Mouse (Mus musculus) erythroblast, adult 5-6 weeks (primary cell): ENCODE results near the gene Adora2a. TPM values are rescaled to one million over a fixed set of nuclear protein-coding genes. Genes with fewer than 3 reads are reported as not detected.

Experiments
- ATAC-seq: replicated peaks from 2 replicates; pipeline ENCODE4 v1.8.0; 2016; ENCODE audit warnings: moderate number of reproducible peaks, mild to moderate bottlenecking, moderate TSS enrichment, inconsistent platforms; ENCODE audit not compliant: poor library complexity, low FRiP score, severe bottlenecking
- total RNA-seq, 2 experiments: library from RNA; stranded (forward) in 1 of 2; stranded (reverse) in 1 of 2; fragments of 150-400 nt in 1 of 2; fragments of 200-764, 138-1000 nt in 1 of 2; gene quantifications; 2 replicates each; pipeline versions ENCODE4 v1.2.3 to v1.2.4; 2015 to 2017; ENCODE audit warnings: low replicate concordance in 2 of 2

The Adora2a gene
- total RNA-seq, 2 experiments from 2014 or later, result 0.17 TPM; not detected in 1

DNA sequence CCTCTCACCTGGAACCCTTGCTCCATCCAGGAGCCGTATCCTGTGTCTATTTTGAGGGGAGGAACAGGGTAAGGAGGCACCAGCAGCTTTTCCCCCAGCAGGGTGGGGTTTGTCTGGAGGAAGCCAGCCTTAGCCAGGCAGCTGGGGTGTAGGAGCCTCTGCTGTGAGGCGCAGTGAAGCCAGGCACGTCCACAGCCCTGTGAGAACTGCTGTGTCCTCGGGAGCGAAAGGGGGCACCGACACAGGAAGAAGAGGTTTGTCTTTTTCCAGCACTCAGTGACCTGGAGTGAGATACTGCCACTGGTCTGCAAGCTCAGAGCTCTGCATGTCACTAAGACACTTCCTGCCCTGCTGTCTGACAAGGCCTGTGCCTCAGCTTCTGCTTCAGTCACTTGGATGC, 12.3 kb upstream of the Adora2a start:
- ATAC-seq, result no peak

DNA sequence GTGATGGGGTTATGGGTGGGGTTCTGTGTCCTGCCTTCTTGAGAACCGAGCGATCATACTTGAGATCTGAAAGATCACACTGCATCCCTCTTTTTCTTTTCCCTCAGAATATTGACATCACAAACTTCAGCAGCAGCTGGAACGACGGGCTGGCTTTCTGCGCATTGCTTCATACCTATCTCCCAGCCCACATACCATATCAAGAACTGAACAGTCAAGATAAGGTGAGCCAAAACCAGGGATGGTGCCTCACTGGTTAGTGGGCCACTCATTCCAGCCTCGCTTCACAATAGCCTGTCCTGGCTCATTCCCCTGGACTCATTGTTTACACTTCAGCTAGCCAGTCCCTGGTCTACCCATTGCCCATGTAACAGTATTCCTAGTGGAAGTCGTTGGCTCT, 9.5 kb upstream of the Adora2a start:
- no peak for ATAC-seq

DNA sequence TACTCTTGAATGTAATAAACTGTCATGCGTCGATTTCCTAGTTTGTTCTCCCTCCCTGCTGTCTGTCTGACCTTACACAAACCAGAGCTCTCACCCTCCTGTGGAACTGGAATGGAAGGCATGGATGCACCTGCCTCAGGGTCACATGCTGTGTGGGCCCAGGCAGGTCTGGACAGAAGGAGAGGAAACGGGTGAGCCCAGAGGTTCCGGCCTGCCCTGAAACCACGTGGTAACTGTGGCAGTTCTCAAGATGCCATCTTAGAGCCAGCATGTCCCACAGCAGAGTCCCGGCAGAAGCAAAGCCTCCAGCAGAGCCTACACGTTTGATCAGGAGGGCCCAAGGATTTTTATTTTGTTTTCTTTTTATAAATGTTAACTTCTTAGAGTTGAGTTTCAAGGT, 4.3 kb upstream of the Adora2a start:
- no peak for ATAC-seq

DNA sequence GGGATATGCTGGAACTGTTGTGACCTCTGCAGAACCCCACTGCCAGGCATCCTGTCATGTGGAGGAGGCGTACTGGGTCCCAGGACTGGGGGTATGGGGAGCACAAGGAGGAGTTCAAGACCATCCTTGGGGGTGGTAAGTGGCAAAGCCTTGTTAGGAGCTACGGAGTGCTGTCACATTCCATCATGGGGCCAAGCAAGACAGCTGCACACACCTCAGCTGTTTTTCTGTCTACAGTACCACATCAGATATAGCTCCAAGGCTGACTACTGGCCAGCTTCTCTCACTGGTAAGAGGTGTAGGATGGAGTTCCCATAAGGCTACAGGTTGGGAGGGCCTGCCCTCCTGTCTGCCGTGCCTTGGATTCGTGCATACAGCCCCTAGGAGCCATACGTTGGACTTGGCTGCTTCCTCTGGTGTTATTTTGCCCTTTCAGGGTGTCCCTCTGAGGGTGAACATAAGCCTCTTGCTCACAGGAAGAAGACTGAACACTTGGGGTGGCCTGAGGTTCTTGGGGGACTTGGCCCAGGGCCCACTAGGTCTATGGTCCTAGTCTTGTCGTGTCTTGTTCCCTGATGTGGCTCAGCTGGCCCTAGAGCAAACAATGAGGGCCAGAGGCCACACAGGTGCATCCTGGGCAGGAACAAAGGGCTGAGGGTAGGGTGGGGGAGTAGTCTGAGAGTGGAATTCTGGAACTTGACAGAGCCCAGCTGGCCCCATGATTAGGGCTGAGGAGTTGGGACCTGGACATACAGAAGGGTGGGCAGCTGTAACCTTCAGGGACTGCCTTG, 2.3 kb upstream of the Adora2a start:
- ATAC-seq, result no peak

DNA sequence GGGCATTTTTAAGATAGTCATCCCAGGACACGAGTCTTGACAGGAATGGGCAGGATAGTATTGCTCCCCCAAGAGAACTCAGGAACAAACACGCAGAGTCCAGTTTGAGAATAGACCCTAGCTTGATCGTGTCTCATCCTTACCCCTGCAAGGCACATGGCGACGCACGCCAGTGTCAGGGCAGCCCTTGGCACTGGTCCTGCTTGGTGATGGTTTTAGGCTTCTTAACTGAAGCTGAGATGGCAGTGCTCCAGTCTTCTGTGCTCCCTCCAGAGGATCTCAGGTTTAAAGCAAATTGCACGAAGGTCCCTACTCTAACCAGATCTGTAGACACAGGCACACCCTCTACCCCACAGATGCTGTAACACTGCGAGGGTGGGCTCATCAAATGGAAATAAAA, 921 bp upstream of the Adora2a start:
- no peak for ATAC-seq

DNA sequence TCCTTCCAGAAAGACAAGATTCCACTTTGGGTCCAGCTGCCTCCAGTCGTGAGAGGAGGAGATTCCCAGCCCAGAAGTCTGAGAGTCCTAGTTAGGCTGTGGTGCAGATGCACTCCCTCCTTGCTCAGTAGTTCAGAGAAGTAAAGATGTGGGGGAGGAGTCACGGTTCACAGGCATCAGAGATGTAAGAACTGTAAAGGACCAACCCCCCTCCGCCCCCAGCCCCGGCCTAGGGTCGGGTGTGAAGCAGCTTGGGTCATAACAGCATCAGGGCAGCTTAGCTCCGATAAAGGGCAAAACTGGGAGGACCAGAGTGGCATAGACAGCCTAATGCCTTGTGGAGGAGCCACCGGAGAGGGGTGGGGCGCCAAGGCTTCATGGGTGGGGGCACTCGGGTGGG, 205 bp upstream of the Adora2a start:
- no peak for ATAC-seq

DNA sequence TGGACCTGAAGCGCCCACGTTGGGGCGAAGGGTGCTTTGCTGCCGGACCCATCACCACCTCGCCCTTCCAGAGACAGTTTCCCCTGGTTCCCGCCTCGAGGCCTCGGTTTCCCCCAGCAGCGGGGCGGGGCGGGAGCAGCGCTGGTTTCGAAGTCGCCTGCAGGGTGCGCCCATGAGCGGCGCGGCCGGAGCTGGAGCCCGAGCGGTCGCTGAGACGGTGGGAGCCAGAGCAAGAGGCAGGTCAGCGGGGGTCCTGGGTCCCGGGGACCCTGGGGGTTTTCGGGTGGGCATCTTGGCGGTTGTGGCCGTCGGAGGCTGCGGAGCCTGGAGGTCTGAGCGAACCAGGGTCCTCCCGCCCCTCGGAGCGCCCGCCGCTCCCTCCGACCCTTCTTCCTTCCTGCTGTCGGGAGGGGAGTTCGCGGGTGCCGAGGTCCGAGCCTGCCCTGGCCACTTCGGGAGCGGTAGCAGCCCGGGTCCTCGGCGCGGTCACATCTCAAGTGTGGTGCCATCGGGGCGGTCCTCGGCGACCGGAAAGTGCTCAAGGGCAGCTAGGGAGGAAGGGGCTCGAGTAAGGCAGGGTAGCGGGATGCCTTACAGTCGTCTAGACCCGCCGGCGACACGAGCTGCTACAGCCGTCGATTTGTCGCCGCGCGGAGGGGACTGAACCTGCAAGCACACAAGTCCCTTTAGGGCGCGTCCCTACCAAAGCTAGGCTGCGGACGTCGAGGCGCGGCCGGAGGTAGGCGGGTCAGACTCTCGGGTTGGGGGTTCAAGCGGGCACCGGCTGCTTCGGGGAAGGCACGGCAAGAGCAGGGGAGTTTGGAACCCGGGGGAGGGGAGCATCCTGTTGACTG, 458 bp downstream of the Adora2a start:
- no peak for ATAC-seq

DNA sequence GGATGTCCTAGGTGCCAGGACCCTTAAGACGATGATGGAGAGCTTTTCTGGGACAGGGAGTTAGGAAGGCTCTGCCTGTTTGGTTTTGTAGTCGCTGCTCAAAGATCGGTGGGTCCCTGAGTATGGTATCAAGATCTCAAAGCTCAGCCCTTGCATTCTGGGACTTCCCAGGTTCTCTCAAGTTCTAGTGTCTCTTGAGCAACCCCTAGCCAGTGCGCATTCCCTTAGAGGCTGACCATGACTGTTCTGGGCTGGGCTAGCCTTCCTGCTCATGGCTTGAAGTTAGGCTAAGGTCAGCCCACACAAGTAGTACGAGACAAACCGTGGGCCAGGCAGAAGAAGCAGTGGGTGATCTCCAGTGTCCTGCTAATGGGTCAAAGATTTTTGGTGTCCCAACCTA, 1.5 kb downstream of the Adora2a start:
- ATAC-seq, result no peak

DNA sequence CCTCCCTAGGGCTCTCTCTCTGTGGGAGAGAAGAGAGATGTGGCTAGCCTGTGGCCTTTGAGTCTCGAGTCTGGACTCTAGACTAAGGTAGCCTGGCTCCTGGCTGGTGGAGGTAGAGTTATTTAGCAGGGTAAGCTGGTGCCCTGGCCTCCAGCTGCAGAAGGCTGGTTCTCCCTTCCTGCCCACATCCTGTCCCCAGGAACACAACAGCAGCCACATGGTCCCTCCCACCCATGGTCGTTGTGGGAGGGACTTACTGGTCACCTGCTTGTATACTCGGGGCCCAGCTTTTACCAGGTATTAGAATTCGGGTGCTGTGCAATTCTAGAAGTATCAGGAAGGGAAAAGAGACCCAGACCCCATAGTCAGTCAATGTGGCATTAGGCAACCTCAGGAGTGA, 3.6 kb downstream of the Adora2a start:
- no peak for ATAC-seq

DNA sequence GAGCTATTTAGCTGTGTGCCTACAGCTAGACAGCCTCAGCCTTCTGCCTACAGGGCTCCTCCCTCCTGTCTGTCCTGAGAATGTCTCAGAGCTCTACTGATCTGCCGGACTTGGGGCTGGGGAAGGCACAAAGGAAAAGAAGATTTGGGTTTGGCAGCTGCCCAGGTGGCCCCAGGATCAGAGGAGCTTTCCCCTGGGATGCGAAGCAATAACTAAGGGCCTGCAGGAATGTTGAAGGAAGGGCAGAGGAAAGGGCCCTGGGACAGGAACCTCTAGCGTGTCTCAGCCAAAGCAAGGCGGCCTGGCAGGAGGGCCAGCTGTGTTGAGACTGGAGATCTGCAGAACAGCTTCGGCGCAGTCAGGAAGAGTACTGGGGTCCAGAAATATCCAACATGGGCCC, 6.3 kb downstream of the Adora2a start:
- ATAC-seq, result no peak

DNA sequence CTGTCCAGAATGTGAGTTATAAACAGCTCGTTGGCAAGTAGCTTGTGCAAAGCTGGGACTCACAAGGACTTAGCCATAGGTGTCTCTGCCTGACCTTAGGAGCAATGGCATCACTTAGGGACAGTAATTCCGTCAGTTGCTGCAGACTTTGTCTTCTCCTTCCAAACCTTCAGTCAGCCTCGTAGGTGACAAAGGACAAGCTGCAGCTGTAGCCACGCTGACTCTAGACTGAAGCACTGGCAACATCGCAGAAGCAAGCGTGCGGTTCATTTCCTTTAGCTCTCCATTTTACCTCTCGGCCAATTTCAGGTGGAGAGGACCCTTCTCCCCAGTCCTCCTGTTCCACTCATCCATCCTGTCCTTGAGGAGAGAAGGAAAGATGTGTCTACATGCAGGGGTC, 7.3 kb downstream of the Adora2a start:
- no peak for ATAC-seq

DNA sequence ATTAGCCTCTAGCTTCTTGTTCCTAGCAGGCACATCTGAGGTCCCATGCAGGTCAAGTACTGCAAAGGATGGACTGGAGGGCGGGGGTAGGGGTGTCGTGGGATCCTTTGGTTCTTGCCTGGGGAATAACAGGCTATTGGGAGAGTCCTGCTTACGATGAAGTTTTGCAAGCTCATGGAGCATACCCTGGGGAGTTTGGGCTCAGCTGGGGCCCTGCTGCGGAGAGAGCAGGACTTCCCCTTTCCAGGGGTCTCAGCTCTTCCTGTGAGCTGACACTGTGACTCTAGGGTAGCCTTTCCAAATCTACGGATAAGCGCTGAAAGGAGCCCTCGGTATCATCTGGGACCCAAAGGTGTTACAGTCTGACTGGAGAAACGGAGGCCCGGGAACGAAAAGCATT, 7.7 kb downstream of the Adora2a start:
- no peak for ATAC-seq

DNA sequence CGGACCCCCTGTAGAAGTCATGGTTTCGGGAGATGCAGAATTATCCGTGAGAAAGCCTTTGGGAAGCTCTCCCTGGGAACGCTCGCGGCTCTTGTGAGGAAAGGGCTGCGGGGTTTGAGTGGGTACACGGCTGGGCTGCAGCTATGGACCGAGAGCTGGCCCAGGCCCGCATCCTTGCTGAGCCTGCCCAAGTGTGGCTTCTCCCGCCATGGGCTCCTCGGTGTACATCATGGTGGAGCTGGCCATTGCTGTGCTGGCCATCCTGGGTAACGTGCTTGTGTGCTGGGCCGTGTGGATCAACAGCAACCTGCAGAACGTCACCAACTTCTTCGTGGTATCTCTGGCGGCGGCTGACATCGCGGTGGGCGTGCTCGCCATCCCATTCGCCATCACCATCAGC, 9.1 kb downstream of the Adora2a start:
- ATAC-seq, result no peak

DNA sequence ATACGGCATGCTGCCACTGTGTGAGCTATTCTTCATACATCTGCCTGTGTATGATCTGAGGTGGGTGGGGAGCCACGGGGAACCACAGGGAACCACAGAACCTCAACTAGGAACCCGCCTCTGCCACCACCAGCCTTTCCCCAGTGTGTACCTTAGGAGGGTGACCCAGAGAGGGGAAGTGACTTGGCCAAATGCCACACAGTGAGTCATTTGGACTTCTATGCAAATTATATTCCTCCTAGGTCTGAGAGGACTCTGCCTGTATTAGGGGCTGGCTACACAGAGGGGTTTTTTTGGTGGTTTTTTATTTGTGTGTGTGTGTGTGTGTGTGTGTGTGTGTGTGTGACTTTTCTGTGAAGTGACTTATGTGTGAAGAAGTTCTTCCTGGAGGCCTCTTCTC, 9.9 kb downstream of the Adora2a start:
- no peak for ATAC-seq

DNA sequence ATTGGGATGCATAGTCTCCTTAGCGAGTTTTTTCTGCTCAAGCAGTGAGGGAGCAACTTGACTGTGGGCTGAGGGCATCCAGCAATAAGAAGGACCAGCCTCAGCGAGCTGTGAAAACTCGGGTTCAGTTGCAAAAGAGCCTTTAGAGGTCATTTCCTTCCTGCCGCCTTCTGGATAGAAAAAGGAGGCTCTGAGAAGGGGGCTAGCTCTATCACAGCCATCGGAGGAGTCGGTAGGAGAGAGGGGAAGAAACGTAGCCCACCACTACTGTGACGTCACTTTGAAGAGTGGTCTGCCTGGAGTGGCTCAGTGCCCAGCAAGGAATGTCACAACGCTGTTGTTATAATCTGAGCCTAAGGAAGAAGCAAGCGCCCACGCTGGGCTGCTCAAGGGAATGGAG, 10.4 kb downstream of the Adora2a start:
- no peak for ATAC-seq

DNA sequence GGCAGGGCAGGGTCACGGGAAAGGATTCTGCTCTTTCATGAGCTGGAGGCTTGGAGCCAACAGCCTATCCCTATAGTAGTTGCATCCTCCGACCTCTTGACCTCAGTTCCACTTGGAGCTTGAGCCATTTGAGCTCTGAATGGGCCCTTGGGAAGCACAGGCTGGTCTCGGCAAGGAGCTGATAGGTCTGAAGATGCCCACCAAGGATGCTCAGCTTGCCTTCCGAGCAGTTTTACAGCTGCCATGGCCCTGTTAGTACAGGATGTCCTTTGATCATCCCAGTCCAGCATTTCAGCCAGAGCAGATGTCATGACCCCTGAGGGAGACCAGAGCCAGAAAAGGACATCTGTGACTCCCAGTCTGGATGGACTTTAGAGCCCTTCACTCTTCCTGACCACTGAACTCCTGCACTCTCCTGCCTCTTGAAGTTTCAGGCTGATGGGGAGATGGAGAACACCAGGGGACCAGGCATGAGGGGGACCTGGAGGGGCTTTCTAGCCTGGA, 11.6 kb downstream of the Adora2a start:
- ATAC-seq, result no peak

DNA sequence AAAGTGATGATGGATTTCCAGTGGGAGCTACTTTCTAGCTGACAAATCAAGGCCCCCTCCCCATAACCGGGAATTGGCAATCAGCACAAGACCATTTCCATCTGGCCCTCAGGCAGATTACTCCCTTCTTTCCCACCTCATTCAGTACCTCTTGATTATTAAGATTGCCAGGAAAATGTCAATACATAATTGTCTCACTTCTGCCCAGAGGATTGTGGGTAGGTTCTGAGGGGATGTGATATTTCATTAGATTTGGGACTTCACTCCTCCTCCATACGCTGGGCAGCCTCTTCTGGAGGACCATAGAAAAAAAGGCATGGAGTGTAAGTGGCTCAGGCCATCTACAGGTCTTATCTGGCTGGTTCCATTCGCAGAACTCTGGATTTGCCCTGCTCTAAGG, 15.6 kb downstream of the Adora2a start:
- no peak for ATAC-seq

DNA sequence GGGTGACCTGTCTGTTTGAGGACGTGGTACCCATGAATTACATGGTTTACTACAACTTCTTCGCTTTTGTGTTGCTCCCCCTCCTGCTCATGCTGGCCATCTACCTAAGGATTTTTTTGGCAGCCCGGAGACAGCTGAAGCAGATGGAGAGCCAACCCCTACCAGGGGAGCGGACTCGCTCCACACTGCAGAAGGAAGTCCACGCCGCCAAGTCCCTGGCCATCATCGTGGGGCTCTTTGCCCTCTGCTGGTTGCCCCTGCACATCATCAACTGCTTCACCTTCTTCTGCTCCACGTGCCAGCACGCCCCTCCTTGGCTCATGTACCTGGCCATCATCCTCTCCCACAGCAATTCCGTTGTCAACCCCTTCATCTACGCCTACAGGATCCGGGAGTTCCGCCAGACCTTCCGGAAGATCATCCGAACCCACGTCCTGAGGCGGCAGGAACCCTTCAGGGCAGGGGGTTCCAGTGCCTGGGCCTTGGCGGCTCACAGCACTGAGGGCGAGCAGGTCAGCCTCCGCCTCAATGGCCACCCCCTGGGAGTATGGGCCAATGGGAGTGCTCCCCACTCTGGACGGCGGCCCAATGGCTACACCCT, 16.6 kb downstream of the Adora2a start:
- ATAC-seq, result no peak

DNA sequence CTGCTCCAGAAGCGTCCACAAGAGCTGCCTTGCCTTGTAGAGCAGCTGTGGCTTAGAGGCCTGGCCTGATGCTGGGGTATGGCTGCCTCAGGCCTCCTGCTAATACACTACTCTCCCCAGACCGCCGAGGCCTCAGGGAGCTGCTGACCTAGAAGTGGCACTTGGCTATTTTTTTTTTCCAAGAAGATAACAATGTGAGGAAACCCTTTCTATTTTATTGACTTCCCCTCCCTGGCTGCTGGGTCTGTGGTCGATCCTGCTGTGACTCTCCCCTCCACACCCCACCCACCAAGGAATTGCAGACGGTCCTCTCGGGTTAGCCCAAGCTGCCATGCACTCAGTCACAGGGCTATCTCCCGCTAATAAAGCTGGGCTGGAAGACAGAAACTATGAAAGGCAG, 17.5 kb downstream of the Adora2a start:
- ATAC-seq, result no peak

DNA sequence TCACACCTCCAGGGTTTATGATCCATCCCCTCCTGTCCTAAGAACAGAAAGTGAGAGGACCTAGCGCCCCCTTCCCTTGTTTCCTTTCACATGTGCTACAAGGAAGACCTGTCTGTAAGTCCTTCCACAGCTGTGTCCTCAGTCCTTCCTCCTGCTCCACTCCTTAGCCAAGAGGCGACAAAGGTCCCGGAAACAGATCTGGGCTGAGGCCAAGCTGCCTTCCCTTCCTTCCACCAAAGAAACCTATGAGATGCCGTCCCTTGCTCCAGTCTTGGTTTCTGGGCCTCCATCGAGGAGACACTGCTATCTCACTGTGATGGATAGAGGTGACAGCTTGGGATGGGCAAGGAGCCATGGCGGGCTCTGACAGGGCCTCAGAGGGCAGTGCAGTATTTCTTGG, 18.4 kb downstream of the Adora2a start:
- ATAC-seq, result no peak

DNA sequence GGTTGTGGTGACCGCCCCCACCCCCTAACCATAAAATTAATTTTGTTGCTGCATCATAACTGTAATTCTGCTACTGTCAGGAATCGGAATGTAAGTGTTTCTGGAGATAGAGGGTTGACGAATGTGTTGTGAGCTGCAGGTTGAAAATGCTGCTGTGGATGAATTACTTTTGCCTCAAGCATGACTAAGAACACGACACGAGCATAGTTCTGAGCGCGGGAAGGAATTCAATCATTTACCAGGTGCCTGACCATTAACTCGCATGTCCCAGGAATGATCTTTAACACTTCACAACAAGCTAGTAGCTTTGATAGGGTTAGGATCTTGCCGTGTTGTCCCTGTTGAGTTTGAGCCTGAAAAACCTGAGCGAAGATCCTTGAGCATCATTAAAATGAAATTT, 20.6 kb downstream of the Adora2a start:
- no peak for ATAC-seq
